Mouse (Mus musculus) liver, embryonic 14.5 days (tissue): ENCODE results near the gene Igfbp2.

Experiments used
- CTCF ChIP-seq: IDR thresholded peaks from 2 replicates; pipeline ENCODE4 v1.5.1; 2016; ENCODE audit warnings: antibody characterized with exemption, low read depth, control low read depth
- EP300 ChIP-seq: IDR thresholded peaks from 2 replicates; pipeline ENCODE4 v1.6.1; 2016; ENCODE audit warnings: antibody characterized with exemption, low read depth

DNA sequence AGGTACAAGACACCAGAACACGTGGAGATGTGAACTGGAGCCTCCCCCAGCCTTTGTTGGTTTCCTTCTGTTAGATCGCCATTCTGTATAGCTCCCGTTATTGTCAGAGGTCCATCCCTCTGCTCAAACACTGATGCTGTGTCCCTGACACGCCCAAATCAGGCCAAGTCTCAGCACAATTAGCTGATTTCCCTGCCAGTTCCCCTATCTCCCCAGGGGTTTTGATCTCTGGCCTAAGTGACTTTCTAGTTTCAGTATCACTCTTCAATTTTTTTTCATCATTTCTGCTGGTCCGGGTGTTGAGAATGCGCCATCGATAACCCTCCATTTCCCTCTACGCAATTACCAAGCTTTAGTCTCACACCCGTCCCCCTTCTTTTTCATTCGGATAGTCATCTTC is 1.4 kb upstream of the Igfbp2 start:
- no peak for TF ChIP-seq CTCF
- no peak for TF ChIP-seq EP300
